Mouse (Mus musculus): ENCODE results near the gene Btnl10. TPM values are rescaled to one million over a fixed set of nuclear protein-coding genes. Genes with fewer than 3 reads are reported as not detected.

Gene Btnl10
- polyA plus RNA-seq, 1 experiment from 2014 or later, result not detected

DNA sequence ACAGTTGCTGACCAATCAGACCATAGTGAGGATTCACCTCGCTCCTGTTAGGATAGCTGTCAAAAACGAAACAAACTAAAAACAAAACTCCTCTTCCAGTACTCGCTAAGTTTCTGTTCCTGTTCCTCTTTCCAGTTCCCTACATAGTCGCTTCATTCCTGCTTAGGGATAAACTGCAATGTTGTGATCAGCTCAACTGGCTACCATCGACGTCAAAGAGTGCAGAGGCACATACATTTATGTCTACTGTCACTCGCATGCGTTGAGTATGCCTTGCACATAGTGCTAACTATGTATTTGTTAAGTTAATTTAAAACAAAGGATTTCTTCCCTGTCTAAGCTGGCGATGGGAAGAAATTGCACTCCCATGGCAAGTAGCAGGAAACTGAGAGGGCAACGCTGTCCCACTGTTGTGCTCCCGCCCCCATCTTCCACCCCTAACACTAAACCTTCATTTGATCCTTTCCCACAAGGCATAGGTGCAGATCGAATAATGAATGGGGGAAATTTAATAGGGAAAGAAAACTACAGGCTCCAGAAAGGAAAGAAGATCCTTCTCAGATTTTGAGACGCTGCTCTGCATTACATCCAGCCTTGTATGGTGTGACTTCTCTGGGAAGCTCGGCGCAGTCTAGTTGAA is 41.6 kb downstream of the Btnl10 start:
- Histone ChIP-seq H3K9me3 (ENCODE audit: control insufficient read depth, low read length) (no peaks in the 10 kb centered on the region), H3K4me1 (ENCODE audit: control insufficient read depth, insufficient read depth, low read length) (peaks cover 19% of the 10 kb centered on the region), H3K27me3 (ENCODE audit: control insufficient read depth, insufficient read depth, low read length) (no peaks in the 10 kb centered on the region), H3K27ac (ENCODE audit: low read depth, low read length) (no peak overlapping the region), H3K4me2 (ENCODE audit: low read depth) (peak overlapping the region; percentile 59), H3K36me3 (ENCODE audit: control insufficient read depth, insufficient read depth, low read length) (no peaks in the 10 kb centered on the region), H3K9ac (ENCODE audit: low read length) (peak overlapping the region; percentile 36), H3K4me3 (ENCODE audit: low read depth, low read length) (peak overlapping the region; percentile 34)
- WGBS, result 38% methylated on average over 15 of the region's 15 CpGs
- ATAC-seq (ENCODE audit: insufficient read depth, low FRiP score, low TSS enrichment), result no peak
- DNase-seq (ENCODE audit: low spot score), result no peak

DNA sequence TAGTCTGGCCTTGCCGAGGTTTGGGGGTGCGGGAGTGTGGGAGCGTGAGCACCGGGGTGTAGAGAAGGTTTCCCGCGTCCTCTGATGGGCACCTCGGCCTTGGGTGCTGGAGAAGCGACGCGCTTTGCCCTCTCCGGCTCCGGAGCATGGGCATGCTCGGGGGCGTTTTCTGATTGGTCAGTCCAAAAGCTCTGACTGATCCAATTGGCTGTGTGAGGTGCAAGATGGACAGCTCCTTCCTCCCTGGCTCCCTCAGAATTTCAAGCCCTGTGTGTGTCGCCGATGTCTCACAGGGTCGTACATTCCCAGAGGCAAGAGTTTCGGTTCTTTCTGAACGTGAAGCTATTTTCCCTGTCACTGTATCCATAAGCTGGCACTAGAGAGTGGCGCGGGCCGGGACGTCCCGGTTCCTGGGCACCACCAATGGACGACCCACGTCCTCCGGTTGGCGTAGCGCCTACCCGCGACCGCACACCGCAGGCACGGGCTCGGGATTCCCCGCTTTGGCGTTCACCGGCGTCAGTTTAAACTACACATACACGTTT is 42.3 kb downstream of the Btnl10 start:
- H3K9ac ChIP-seq (ENCODE audit: low read length), result peak overlapping the region; percentile 36
- no peaks in the 10 kb centered on the region for H3K36me3 ChIP-seq (ENCODE audit: control insufficient read depth, insufficient read depth, low read length)
- 3% methylated on average over 40 of the region's 40 CpGs for WGBS
- H3K4me2 ChIP-seq (ENCODE audit: low read depth), result peak overlapping the region; percentile 59
- peak overlapping the region; percentile 34 for H3K4me3 ChIP-seq (ENCODE audit: low read depth, low read length)
- no peaks in the 10 kb centered on the region for H3K9me3 ChIP-seq (ENCODE audit: control insufficient read depth, low read length)
- DNase-seq (ENCODE audit: low spot score), result peak; percentile 82
- H3K4me1 ChIP-seq (ENCODE audit: control insufficient read depth, insufficient read depth, low read length), result peaks cover 23% of the 10 kb centered on the region
- no peak overlapping the region for H3K27ac ChIP-seq (ENCODE audit: low read depth, low read length)
- ATAC-seq (ENCODE audit: insufficient read depth, low FRiP score, low TSS enrichment), result peak; percentile 80; the same call in 1 of the 2 replicates
- H3K27me3 ChIP-seq (ENCODE audit: control insufficient read depth, insufficient read depth, low read length), result no peaks in the 10 kb centered on the region

DNA sequence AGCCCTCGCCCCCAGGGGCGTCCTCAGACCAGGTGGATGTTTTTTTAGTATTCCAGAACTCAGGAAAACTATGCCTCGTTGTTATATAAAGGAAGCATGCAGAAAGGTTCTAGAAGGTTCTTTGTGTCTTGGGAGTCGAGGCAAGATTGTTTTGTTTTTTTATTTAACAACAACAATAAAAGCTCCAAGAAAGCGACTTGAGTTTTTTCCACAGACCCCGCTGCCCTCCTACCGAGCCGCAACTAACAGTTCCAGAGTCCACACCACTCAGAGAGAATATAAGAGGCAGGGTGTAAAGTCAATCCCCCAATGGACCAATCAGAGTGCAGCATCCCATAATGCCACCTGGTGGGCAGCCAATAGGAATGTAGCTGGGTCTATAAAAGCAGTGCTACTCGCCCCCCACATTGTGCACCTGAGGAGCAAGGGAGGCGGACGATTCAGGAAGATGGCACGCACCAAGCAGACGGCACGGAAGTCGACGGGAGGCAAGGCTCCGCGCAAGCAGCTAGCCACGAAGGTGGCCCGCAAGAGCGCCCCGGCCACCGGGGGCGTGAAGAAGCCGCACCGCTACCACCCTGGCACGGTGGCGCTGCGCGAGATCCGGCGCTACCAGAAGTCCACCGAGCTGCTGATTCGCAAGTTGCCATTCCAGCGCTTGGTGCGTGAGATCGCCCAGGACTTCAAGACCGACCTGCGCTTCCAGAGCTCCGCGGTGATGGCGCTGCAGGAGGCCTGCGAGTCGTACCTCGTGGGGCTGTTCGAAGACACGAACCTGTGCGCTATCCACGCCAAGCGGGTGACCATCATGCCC is 43.9 kb downstream of the Btnl10 start:
- no peaks in the 10 kb centered on the region for H3K27me3 ChIP-seq (ENCODE audit: control insufficient read depth, insufficient read depth, low read length)
- H3K27ac ChIP-seq (ENCODE audit: low read depth, low read length), result no peak overlapping the region
- no peaks in the 10 kb centered on the region for H3K9me3 ChIP-seq (ENCODE audit: control insufficient read depth, low read length)
- H3K36me3 ChIP-seq (ENCODE audit: control insufficient read depth, insufficient read depth, low read length), result no peaks in the 10 kb centered on the region
- 63% methylated on average over 50 of the region's 50 CpGs for WGBS
- no peak overlapping the region for H3K9ac ChIP-seq (ENCODE audit: low read length)
- no peak overlapping the region for H3K4me2 ChIP-seq (ENCODE audit: low read depth)
- no peak for DNase-seq (ENCODE audit: low spot score)
- H3K4me3 ChIP-seq (ENCODE audit: low read depth, low read length), result no peak overlapping the region
- ATAC-seq (ENCODE audit: insufficient read depth, low FRiP score, low TSS enrichment), result no peak
- H3K4me1 ChIP-seq (ENCODE audit: control insufficient read depth, insufficient read depth, low read length), result peaks cover 16% of the 10 kb centered on the region

DNA sequence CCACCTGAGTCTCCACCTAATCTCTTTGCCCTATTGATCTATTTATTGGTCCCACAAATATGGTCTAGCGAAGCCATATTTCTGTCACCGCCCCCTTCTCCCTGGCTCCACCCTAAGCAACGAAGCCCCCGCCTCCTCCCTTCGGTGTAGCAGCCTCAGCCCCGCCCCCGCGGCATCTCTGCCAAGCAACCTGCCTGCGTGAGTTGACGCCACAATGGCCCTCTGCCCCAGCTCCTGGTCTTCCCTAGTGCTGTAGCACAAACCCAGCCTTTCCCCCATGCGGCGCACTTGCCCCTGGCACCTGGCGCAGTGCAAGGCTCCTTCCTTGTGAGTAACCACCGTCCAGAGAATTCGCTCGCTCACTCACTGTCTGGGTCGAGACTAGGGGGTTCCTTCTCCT is 45.8 kb downstream of the Btnl10 start:
- WGBS, result 38% methylated on average over 17 of the region's 17 CpGs
- no peaks in the 10 kb centered on the region for H3K9me3 ChIP-seq (ENCODE audit: control insufficient read depth, low read length)
- ATAC-seq (ENCODE audit: insufficient read depth, low FRiP score, low TSS enrichment), result no peak
- no peak overlapping the region for H3K4me3 ChIP-seq (ENCODE audit: low read depth, low read length)
- no peak for DNase-seq (ENCODE audit: low spot score)
- H3K27me3 ChIP-seq (ENCODE audit: control insufficient read depth, insufficient read depth, low read length), result no peaks in the 10 kb centered on the region
- no peak overlapping the region for H3K4me2 ChIP-seq (ENCODE audit: low read depth)
- no peak overlapping the region for H3K27ac ChIP-seq (ENCODE audit: low read depth, low read length)
- H3K4me1 ChIP-seq (ENCODE audit: control insufficient read depth, insufficient read depth, low read length), result 0 out of 2 replicates have a peak, but pooled peaks cover 5% of the 10 kb centered on the region
- no peaks in the 10 kb centered on the region for H3K36me3 ChIP-seq (ENCODE audit: control insufficient read depth, insufficient read depth, low read length)
- H3K9ac ChIP-seq (ENCODE audit: low read length), result no peak overlapping the region

DNA sequence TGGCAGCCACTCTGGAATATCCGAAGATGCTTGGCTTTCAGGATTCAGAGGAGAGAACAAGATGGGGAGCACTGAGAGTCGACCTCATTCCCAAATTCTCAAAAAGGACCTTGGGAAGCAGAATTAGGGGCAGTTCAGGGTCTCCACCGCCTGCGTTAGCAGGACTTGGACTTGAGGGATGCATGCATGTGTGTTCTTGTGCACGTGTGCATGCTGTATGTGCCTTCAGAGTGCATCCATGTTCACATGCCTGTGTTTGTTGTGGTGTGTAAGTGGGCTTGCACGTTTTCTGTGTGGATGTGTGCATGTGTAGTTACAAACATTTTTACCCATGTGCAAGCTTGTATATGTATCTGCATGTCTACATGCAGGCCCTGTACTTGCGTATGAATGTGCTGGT is 46.5 kb downstream of the Btnl10 start:
- H3K4me2 ChIP-seq (ENCODE audit: low read depth), result no peak overlapping the region
- H3K4me1 ChIP-seq (ENCODE audit: control insufficient read depth, insufficient read depth, low read length), result 0 out of 2 replicates have a peak, but pooled peaks cover 5% of the 10 kb centered on the region
- H3K9me3 ChIP-seq (ENCODE audit: control insufficient read depth, low read length), result no peaks in the 10 kb centered on the region
- no peak overlapping the region for H3K4me3 ChIP-seq (ENCODE audit: low read depth, low read length)
- 89% methylated on average over 7 of the region's 7 CpGs for WGBS
- DNase-seq (ENCODE audit: low spot score), result no peak
- no peak overlapping the region for H3K27ac ChIP-seq (ENCODE audit: low read depth, low read length)
- no peak for ATAC-seq (ENCODE audit: insufficient read depth, low FRiP score, low TSS enrichment)
- no peaks in the 10 kb centered on the region for H3K27me3 ChIP-seq (ENCODE audit: control insufficient read depth, insufficient read depth, low read length)
- no peak overlapping the region for H3K9ac ChIP-seq (ENCODE audit: low read length)
- no peaks in the 10 kb centered on the region for H3K36me3 ChIP-seq (ENCODE audit: control insufficient read depth, insufficient read depth, low read length)

DNA sequence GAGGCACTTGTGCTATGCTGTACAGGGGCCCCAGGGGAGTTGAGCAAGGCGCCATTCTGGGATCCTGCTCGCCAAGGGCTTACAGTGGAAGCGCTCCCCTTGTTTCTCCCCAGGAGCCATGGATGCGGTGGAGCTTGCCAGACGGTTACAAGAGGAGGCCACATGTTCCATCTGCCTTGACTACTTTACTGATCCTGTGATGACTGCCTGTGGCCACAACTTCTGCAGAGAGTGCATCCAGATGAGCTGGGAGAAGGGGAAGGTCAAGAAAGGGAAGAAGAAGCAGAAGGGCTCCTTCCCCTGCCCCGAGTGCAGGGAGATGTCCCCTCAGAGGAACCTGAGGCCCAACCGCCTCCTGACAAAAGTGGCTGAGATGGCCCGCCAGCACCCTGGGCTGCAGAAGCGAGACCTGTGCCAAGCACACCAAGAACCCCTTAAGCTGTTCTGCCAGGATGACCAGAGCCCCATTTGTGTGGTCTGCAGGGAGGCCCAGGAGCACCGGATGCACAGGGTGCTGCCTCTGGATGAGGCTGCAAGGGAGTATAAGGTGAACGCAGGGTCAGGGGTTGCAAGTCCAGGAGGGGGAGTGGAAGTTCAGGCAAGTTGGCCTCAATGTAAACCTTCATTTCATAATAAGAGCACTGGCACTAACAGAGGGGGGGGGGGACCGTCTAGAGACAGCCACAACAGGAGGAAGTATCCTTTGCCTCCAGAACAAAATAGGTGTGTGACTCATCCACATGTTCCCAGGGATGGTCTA is 47.5 kb downstream of the Btnl10 start:
- Histone ChIP-seq H3K9me3 (ENCODE audit: control insufficient read depth, low read length) (no peaks in the 10 kb centered on the region), H3K4me1 (ENCODE audit: control insufficient read depth, insufficient read depth, low read length) (0 out of 2 replicates have a peak, but pooled peaks cover 5% of the 10 kb centered on the region), H3K9ac (ENCODE audit: low read length) (no peak overlapping the region), H3K4me2 (ENCODE audit: low read depth) (no peak overlapping the region), H3K27ac (ENCODE audit: low read depth, low read length) (no peak overlapping the region), H3K36me3 (ENCODE audit: control insufficient read depth, insufficient read depth, low read length) (peaks cover 1% of the 10 kb centered on the region; the same call in 1 of the 2 replicates), H3K27me3 (ENCODE audit: control insufficient read depth, insufficient read depth, low read length) (no peaks in the 10 kb centered on the region), H3K4me3 (ENCODE audit: low read depth, low read length) (no peak overlapping the region)
- ATAC-seq (ENCODE audit: insufficient read depth, low FRiP score, low TSS enrichment) (no peak), DNase-seq (ENCODE audit: low spot score) (no peak)
- WGBS, result 54% methylated on average over 12 of the region's 12 CpGs

DNA sequence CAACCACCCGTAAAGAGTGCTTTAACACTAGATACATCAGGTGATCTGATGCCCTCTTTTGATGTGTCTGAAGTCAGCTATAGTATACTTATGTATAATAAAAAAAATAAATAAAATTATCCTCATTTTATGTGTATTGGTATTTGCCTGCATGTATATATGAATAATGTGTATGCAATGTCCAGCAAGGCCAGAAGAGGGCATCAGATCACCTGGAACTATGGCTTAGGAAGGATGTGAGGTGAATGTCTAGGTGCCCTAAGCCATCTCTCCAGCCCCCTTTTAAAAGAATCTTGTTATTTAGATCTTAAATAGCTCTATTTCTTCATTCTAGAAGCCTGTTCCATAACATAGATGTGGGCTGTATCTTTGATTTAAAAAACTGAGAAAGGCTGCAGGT is 49.6 kb downstream of the Btnl10 start:
- 0 out of 2 replicates have a peak, but pooled peaks cover 5% of the 10 kb centered on the region for H3K4me1 ChIP-seq (ENCODE audit: control insufficient read depth, insufficient read depth, low read length)
- H3K27me3 ChIP-seq (ENCODE audit: control insufficient read depth, insufficient read depth, low read length), result no peaks in the 10 kb centered on the region
- DNase-seq (ENCODE audit: low spot score) (no peak), ATAC-seq (ENCODE audit: insufficient read depth, low FRiP score, low TSS enrichment) (no peak)
- H3K4me3 ChIP-seq (ENCODE audit: low read depth, low read length), result no peak overlapping the region
- H3K27ac ChIP-seq (ENCODE audit: low read depth, low read length), result no peak overlapping the region
- peaks cover 4% of the 10 kb centered on the region; the same call in 1 of the 2 replicates for H3K36me3 ChIP-seq (ENCODE audit: control insufficient read depth, insufficient read depth, low read length)
- no peak overlapping the region for H3K9ac ChIP-seq (ENCODE audit: low read length)
- H3K4me2 ChIP-seq (ENCODE audit: low read depth), result no peak overlapping the region
- 97% methylated on average over 1 of the region's 1 CpGs for WGBS
- H3K9me3 ChIP-seq (ENCODE audit: control insufficient read depth, low read length), result no peaks in the 10 kb centered on the region

DNA sequence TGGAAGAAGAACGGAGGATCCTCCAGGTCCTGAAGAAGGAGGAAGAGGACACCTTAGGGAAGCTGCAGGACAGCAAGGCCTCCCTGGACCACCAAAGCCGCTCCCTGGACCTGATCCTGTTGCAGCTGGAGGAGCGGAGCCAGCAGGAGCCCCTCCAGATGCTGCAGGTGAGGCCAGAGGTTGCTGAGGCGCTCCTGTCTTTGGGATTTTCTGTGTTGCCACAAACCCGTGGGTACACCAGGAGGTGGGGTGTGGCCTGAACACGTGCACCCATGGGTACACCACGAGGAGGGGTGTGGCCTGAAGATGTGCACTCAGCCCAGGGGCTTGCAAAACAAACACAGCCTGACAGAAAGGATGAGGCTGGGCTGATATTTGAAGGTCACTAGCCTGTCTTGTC is 50.8 kb downstream of the Btnl10 start:
- Histone ChIP-seq H3K4me1 (ENCODE audit: control insufficient read depth, insufficient read depth, low read length) (0 out of 2 replicates have a peak, but pooled peaks cover 5% of the 10 kb centered on the region), H3K9ac (ENCODE audit: low read length) (no peak overlapping the region), H3K4me3 (ENCODE audit: low read depth, low read length) (no peak overlapping the region), H3K4me2 (ENCODE audit: low read depth) (no peak overlapping the region), H3K27me3 (ENCODE audit: control insufficient read depth, insufficient read depth, low read length) (no peaks in the 10 kb centered on the region), H3K9me3 (ENCODE audit: control insufficient read depth, low read length) (no peaks in the 10 kb centered on the region), H3K27ac (ENCODE audit: low read depth, low read length) (no peak overlapping the region), H3K36me3 (ENCODE audit: control insufficient read depth, insufficient read depth, low read length) (peaks cover 4% of the 10 kb centered on the region; the same call in 1 of the 2 replicates)
- WGBS, result 87% methylated on average over 7 of the region's 7 CpGs
- ATAC-seq (ENCODE audit: insufficient read depth, low FRiP score, low TSS enrichment) (no peak), DNase-seq (ENCODE audit: low spot score) (no peak)

Measured in neural tube, embryonic 11.5 days (tissue).